Mouse (Mus musculus): ENCODE data around the gene Fam162a. TPM values are rescaled to one million over a fixed set of nuclear protein-coding genes. Genes with fewer than 3 reads are reported as not detected.
A peak's percentile ranks its signal among the peaks of the same experiment; 100 is the strongest.
"Not testable (repeated sequence)": the region's sequence is repeated elsewhere in the genome, so short reads cannot be mapped to it uniquely, and the experiment has no call there.

Gene Fam162a
- polyA plus RNA-seq, 1 experiment from 2014 or later: 794 TPM

DNA sequence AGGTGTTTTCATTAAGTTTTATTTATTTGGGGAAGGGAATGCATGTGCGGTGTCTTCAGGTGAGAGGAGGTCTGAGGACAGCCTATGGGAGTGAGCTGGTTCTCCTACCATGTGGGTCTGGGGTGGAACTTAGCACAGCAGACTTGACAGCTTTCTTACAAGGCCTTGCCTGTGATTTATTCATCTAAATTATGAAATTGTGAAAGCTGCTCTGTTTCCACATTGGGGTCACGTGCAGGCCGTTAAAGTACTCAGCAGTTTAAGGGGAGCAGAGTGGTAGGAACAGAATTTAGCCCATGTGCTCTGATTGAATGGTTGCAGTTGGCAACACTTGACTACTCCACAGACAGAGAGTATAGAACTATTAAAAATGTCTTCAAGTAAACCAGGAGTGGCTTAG is 8.5 kb upstream of the Fam162a start:
- 88% methylated on average over 3 of the region's 3 CpGs for WGBS
- H3K9ac ChIP-seq: no peak overlapping the region

DNA sequence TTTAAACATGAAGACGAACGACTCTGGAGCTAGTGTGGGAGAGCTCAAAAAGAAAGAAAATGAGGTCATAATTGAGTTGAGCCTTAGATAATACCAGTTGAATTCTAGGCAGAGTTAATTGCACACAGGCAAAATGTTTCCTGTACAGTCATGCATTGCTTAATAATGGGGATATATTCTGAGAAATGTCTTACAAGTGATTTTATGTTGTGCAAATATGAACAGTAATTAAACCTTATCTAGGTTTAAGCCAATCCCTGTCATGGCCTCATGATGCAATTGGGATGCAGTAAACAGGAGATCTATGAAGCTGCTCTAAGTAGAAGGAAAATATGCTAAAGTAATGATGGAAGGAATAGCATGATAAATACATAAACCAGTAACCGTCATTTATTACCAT is 3.4 kb upstream of the Fam162a start:
- H3K27me3 ChIP-seq: no peaks in the 10 kb centered on the region
- ATAC-seq (ENCODE audit: insufficient number of reproducible peaks, low FRiP score, low TSS enrichment, low read depth): no peak
- no peaks in the 10 kb centered on the region for H3K9me3 ChIP-seq
- H3K27ac ChIP-seq: no peak overlapping the region
- WGBS: 88% methylated on average over 3 of the region's 3 CpGs
- no peak overlapping the region for H3K9ac ChIP-seq
- 0 out of 2 replicates have a peak, but pooled peaks cover under 1% of the 10 kb centered on the region for H3K4me1 ChIP-seq
- no peak overlapping the region for H3K4me2 ChIP-seq
- peaks cover 8% of the 10 kb centered on the region; the same call in 1 of the 2 replicates for H3K36me3 ChIP-seq
- H3K4me3 ChIP-seq: no peak overlapping the region

More for the DNA sequence above, 8.5 kb upstream of the Fam162a start:
- Histone ChIP-seq H3K4me2 (no peak overlapping the region), H3K9me3 (no peaks in the 10 kb centered on the region), H3K27ac (no peak overlapping the region), H3K27me3 (no peaks in the 10 kb centered on the region), H3K4me3 (no peak overlapping the region), H3K36me3 (peaks cover 27% of the 10 kb centered on the region), H3K4me1 (no peaks in the 10 kb centered on the region)
- no peak for ATAC-seq (ENCODE audit: insufficient number of reproducible peaks, low FRiP score, low TSS enrichment, low read depth)

DNA sequence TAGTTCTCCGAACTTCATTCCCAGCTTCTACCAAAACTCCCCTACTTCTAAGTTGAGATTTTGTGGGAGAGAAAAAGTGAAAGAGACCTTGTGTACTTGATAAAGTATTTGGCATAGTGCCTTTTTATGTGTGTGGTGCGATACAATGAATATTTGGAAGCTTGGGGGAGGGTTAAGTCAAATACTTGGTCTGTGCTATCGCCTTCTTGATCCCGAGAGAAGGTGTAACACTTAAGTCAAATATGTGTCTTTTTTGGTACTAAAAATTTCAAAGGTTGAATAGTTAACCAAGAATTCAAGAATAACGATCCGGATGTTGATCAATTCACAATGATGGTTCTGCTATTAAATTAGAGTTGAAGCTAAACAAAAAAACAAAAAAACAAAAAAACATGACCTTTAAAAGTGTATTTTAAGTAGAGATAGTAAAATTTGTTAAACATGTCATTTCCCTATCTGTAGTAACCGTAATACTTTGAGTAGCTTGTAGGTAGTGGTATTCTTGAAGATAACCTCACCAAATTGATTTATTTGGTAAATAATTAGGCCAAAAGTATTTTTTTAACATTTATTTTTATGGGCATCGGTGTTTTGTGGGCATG is 1.1 kb upstream of the Fam162a start:
- Histone ChIP-seq H3K36me3 (peaks cover 5% of the 10 kb centered on the region; the same call in 1 of the 2 replicates), H3K9me3 (no peaks in the 10 kb centered on the region), H3K4me1 (peaks cover 19% of the 10 kb centered on the region), H3K9ac (peak overlapping the region; percentile 82), H3K27ac (peak overlapping the region; percentile 100), H3K27me3 (no peaks in the 10 kb centered on the region), H3K4me3 (peak overlapping the region; percentile 86), H3K4me2 (peak overlapping the region; percentile 54)
- 27% methylated on average over 8 of the region's 8 CpGs for WGBS
- ATAC-seq (ENCODE audit: insufficient number of reproducible peaks, low FRiP score, low TSS enrichment, low read depth): no peak

DNA sequence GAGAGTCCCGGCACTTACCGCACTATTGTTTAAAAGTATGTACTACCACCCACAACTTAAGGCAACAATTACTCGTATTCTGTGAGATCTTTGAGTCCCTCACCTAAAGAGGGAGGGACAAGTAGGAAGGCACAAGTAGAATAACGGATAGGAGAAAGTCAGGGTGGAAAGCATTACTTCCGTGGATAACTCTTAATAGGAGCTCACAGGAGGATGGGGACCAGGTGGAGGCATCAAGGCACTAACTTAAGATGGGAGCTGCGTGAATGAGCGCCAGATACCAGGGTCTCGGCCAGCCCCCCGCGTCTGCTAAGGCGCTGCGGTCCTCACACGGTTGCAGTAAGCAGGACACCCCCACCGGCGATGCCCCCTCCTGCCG is 334 bp downstream of the Fam162a start:
- WGBS: 0% methylated on average over 15 of the region's 16 CpGs
- Histone ChIP-seq H3K36me3 (peaks cover 5% of the 10 kb centered on the region; the same call in 1 of the 2 replicates), H3K4me3 (peak overlapping the region; percentile 86), H3K4me1 (peaks cover 26% of the 10 kb centered on the region), H3K9ac (peak overlapping the region; percentile 82), H3K4me2 (peak overlapping the region; percentile 54), H3K9me3 (no peaks in the 10 kb centered on the region), H3K27ac (peak overlapping the region; percentile 100), H3K27me3 (no peaks in the 10 kb centered on the region)
- ATAC-seq (ENCODE audit: insufficient number of reproducible peaks, low FRiP score, low TSS enrichment, low read depth): no peak

DNA sequence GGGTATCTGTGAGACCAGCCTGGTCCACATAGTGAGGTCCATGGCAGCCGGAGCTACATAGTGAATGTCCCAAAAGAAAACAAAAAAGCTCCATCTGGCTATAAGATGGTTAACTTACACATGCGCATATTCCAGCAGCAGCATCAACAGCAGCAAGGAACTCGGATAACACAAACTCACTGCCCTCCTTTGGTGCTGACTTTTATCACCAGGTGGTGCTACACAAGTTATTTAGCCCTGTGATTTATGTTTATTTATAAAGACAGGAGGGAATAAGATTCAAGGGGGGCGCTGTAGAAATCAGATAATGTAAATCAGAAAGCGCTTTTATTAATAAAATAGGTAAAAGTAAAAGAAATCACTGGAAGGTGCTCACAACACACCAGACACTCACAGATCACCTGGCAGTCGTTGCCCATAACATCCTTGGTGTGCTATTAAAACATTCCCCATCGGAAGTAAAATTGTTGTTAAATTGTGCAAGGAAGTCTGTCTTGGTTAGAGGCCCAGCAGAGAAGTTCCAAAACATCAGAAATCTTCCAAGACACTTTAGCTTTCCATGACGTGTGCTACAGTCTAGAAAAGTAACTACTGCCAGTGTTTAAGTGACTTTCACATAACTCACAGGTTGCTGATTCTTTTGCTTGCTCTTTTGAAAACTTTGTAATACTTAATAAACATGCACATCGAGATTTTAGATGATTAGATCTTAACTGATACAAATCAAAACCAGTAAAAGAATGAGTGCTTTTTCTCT is 1.4 kb downstream of the Fam162a start:
- no peak for ATAC-seq (ENCODE audit: insufficient number of reproducible peaks, low FRiP score, low TSS enrichment, low read depth)
- 20% methylated on average over 9 of the region's 9 CpGs for WGBS

DNA sequence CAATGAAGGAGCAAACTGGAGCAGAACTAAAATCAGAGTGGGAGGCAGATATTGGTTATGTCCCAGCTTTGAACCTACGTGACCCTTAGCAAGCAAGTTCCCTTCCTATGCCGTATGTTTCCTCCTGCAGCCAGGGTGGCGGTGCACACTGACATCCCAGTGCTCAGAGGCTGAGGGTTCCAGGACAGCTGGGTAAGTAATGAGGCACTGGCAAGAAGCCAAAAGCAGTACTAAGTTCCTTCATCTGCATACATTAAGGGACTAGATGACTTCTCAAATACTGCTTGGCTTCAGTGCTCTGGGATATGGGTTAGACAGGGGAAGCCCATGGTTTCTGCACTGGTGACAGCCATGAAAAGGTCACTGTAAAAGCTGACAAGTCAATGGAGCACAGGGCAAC is 3.0 kb downstream of the Fam162a start:
- Histone ChIP-seq H3K36me3 (no peaks in the 10 kb centered on the region), H3K9ac (no peak overlapping the region), H3K4me1 (peaks cover 30% of the 10 kb centered on the region), H3K9me3 (no peaks in the 10 kb centered on the region), H3K4me3 (no peak overlapping the region; the same call in 1 of the 2 replicates), H3K4me2 (0 out of 2 replicates have a peak overlapping the region, but pooled peaks have one; percentile 54), H3K27me3 (no peaks in the 10 kb centered on the region), H3K27ac (no peak overlapping the region)
- ATAC-seq (ENCODE audit: insufficient number of reproducible peaks, low FRiP score, low TSS enrichment, low read depth): no peak
- 57% methylated on average over 3 of the region's 3 CpGs for WGBS

More for the DNA sequence above, 1.4 kb downstream of the Fam162a start:
- Histone ChIP-seq H3K27ac (no peak overlapping the region), H3K4me1 (peaks cover 27% of the 10 kb centered on the region), H3K4me3 (peak overlapping the region; percentile 86), H3K9ac (0 out of 2 replicates have a peak overlapping the region, but pooled peaks have one; percentile 82), H3K9me3 (no peaks in the 10 kb centered on the region), H3K4me2 (peak overlapping the region; percentile 54), H3K27me3 (no peaks in the 10 kb centered on the region), H3K36me3 (no peaks in the 10 kb centered on the region)

DNA sequence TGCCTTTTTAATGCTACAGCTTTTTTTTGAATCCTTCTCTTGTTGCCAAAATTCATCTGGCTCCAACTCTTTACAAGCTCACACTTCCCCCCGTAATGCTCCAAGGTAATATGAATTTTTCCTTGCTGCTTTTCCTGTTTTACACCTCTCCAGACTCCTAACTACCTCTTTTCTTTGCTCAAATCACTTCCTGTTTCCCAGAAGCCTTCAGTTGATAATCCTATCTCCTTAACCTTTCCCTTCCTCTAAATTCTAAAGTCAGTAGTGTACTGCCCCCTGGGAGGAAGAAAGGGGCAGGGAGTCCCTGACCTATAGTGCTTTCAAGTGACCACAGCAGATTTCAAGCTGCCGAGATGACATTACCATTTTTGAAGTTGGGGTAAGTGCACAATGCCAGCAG is 3.7 kb downstream of the Fam162a start:
- no peak overlapping the region for H3K9ac ChIP-seq
- no peak for ATAC-seq (ENCODE audit: insufficient number of reproducible peaks, low FRiP score, low TSS enrichment, low read depth)
- H3K4me2 ChIP-seq: no peak overlapping the region
- WGBS: 42% methylated on average over 2 of the region's 2 CpGs
- no peaks in the 10 kb centered on the region for H3K27me3 ChIP-seq
- no peak overlapping the region for H3K4me3 ChIP-seq
- H3K4me1 ChIP-seq: peaks cover 30% of the 10 kb centered on the region
- H3K36me3 ChIP-seq: no peaks in the 10 kb centered on the region
- H3K9me3 ChIP-seq: no peaks in the 10 kb centered on the region
- H3K27ac ChIP-seq: no peak overlapping the region

DNA sequence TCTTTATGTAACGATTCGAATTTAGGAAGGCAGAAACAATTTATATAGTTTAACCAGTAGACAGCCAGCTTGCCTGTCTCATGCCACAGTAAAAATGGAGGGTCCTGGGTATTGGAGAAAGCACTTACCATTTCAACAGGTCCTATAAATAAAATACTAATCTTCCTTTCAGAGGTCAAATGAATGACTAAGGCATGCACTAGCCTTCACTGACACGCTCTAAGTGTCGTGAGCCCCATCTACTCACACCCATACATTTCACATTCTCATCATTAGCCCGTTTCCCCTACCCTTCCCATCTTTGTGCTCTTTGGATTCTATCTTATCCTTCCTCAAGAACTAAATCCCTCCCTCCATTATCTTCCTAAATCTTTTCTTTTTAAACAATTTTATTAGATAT is 6.5 kb downstream of the Fam162a start:
- Histone ChIP-seq H3K9ac (no peak overlapping the region), H3K4me1 (peaks cover 30% of the 10 kb centered on the region), H3K4me3 (no peak overlapping the region), H3K4me2 (no peak overlapping the region), H3K27me3 (no peaks in the 10 kb centered on the region), H3K9me3 (no peaks in the 10 kb centered on the region), H3K36me3 (peaks cover 6% of the 10 kb centered on the region), H3K27ac (no peak overlapping the region)
- ATAC-seq (ENCODE audit: insufficient number of reproducible peaks, low FRiP score, low TSS enrichment, low read depth): no peak
- 81% methylated on average over 5 of the region's 5 CpGs for WGBS

DNA sequence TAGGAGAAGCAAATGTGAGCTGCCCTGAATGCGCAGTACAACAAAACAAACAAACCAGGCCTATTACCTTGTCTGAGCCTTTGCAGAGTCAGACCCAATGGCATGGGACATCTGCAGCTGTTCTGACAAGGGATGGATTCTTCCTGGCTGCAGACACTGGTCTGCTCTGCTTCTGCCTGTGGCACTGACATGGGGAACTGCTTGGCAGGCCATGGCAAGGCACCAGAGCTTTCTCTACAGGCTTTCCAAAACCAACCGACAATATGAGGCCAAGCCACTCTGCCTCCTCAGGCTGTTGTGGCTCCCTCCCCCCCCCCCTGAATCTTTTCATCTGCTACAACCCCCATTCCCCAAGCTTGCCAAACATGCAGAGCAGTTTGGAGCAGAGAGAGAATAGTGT is 8.1 kb downstream of the Fam162a start:
- Histone ChIP-seq H3K4me2 (no peak overlapping the region), H3K9me3 (no peaks in the 10 kb centered on the region), H3K36me3 (peaks cover 6% of the 10 kb centered on the region), H3K4me1 (peaks cover 17% of the 10 kb centered on the region), H3K9ac (no peak overlapping the region), H3K27me3 (no peaks in the 10 kb centered on the region), H3K27ac (0 out of 2 replicates have a peak overlapping the region, but pooled peaks have one; percentile 4), H3K4me3 (no peak overlapping the region)
- ATAC-seq (ENCODE audit: insufficient number of reproducible peaks, low FRiP score, low TSS enrichment, low read depth): no peak
- 66% methylated on average over 2 of the region's 2 CpGs for WGBS

DNA sequence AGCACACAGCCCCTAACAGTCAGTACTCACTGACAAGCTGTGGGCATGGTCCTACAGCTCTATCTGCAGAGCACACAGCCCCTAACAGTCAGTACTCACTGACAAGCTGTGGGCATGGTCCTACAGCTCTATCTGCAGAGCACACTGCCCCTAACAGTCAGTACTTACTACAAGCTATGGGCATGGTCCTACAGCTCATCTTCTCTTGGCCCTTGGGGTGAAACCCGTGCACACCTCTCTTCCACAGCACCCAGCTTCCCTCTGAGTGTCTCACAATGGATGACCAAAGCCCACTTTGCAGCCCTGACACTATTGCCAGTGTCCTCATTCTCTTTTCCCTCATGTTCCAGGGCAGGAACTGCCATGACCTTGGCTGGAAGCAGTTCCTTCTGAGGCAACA is 8.9 kb downstream of the Fam162a start:
- H3K4me1 ChIP-seq: peaks cover 13% of the 10 kb centered on the region

DNA sequence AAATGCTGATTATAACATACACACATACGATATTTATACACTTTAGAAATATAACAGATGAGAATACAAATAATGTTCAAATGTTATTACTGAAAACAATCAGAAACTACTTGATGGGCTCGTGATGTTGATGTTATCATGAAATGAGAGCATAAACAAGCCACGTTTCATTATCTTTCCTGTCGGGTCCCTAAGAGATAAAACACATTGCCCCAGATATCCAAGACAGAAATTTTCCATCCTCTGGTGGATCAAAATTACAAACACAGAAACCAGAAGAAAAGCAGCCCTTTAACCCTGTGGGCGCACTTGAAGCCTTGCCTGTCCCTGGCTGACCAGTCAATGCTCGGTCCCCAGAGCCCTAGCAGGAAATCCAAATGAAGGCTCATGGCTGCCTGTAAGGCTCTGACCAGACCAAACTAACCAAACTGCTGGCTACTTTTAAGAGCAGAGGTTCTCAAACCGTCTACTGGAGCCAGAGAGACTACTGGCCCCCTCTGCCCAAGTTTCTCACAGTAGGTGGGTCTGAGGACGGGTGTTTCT is 13.4 kb downstream of the Fam162a start:
- Histone ChIP-seq H3K4me1 (0 out of 2 replicates have a peak, but pooled peaks cover 3% of the 10 kb centered on the region), H3K9me3 (no peaks in the 10 kb centered on the region), H3K4me2 (no peak overlapping the region), H3K9ac (no peak overlapping the region), H3K4me3 (no peak overlapping the region), H3K36me3 (peaks cover 35% of the 10 kb centered on the region), H3K27ac (no peak overlapping the region), H3K27me3 (no peaks in the 10 kb centered on the region)
- no peak for ATAC-seq (ENCODE audit: insufficient number of reproducible peaks, low FRiP score, low TSS enrichment, low read depth)
- WGBS: 71% methylated on average over 8 of the region's 8 CpGs

More for the DNA sequence above, 8.9 kb downstream of the Fam162a start:
- H3K4me3 ChIP-seq; H3K9ac ChIP-seq; H3K36me3 ChIP-seq; H3K9me3 ChIP-seq; H3K4me2 ChIP-seq; ATAC-seq (ENCODE audit: insufficient number of reproducible peaks, low FRiP score, low TSS enrichment, low read depth); H3K27me3 ChIP-seq; H3K27ac ChIP-seq: not testable (repeated sequence)
- 78% methylated on average over 1 of the region's 1 CpGs for WGBS

DNA sequence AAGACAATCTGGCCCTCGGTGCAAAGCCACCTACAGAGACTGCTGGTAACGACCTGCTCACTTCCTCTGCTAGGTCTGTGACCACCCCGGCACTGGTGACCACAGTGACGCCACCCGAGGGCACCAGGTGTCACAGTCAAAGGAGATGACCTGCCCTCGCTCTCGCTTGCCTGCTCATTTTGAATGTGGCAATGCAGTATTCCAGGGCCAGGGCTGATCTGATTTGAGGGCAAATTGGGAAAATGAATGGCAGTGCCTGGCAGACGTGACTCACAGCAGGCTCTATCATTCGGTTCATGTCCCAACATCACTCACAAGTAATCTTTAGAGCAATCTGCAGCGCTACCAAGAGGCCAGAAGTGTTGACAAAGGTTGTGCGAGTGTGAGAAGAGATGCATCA is 15.0 kb downstream of the Fam162a start:
- H3K36me3 ChIP-seq: peaks cover 47% of the 10 kb centered on the region
- no peak overlapping the region for H3K27ac ChIP-seq
- no peaks in the 10 kb centered on the region for H3K27me3 ChIP-seq
- ATAC-seq (ENCODE audit: insufficient number of reproducible peaks, low FRiP score, low TSS enrichment, low read depth): no peak
- no peak overlapping the region for H3K9ac ChIP-seq
- H3K4me2 ChIP-seq: no peak overlapping the region
- H3K9me3 ChIP-seq: no peaks in the 10 kb centered on the region
- 87% methylated on average over 11 of the region's 11 CpGs for WGBS
- 0 out of 2 replicates have a peak, but pooled peaks cover 3% of the 10 kb centered on the region for H3K4me1 ChIP-seq
- H3K4me3 ChIP-seq: no peak overlapping the region
